Mouse (Mus musculus) ES-E14 (cell line): Measurements from ENCODE around the gene Iqschfp. TPM values are rescaled to one million over a fixed set of nuclear protein-coding genes. Genes with fewer than 3 reads are reported as not detected.

Source experiments
- DNase-seq: peaks from one replicate; pipeline ENCODE4 v3.0.0-alpha.2; 2013; ENCODE audit warnings: low read depth, low spot score
- H3K27ac ChIP-seq: 2 replicates; pipeline ENCODE4 v1.5.1; 2012; ENCODE audit warnings: low read depth, mild to moderate bottlenecking, low read length, moderate library complexity, mixed read lengths; ENCODE audit not compliant: poor library complexity, insufficient read depth, severe bottlenecking
- H3K36me3 ChIP-seq: 2 replicates; pipeline ENCODE4 v1.6.1; 2012; ENCODE audit warnings: mild to moderate bottlenecking, low read length, moderate library complexity, mixed read lengths; ENCODE audit not compliant: control insufficient read depth, poor library complexity, insufficient read depth, severe bottlenecking
- H3K4me1 ChIP-seq, 2 experiments: fragments of 150-350 bp in 1 of 2; sonication (generic) in 1 of 2; 2 replicates each; pipeline ENCODE4 v1.6.1; 2012; ENCODE audit warnings: low read length in 2 of 2, mild to moderate bottlenecking in 1 of 2, mixed read lengths in 1 of 2; ENCODE audit not compliant: control insufficient read depth in 2 of 2, insufficient read depth in 2 of 2, poor library complexity in 1 of 2
- H3K4me3 ChIP-seq, 2 experiments: fragments of 150-350 bp in 1 of 2; sonication (generic) in 1 of 2; 2 replicates each; pipeline ENCODE4 v1.5.1; 2012; ENCODE audit warnings: low read length in 2 of 2, low read depth in 1 of 2, mild to moderate bottlenecking in 1 of 2, mixed read lengths in 1 of 2; ENCODE audit not compliant: insufficient read depth in 1 of 2, poor library complexity in 1 of 2, severe bottlenecking in 1 of 2
- H3K9ac ChIP-seq: 2 replicates; pipeline ENCODE4 v1.6.1; 2012; ENCODE audit warnings: low read depth, mild to moderate bottlenecking, low read length, mixed read lengths; ENCODE audit not compliant: poor library complexity, insufficient read depth, severe bottlenecking
- H3K9me3 ChIP-seq: fragments of 150-350 bp; sonication (generic); 2 replicates; pipeline ENCODE4 v1.6.1; 2012; ENCODE audit warnings: low read depth, mild to moderate bottlenecking, low read length; ENCODE audit not compliant: control insufficient read depth, insufficient read depth
- CHD2 ChIP-seq: IDR thresholded peaks from 2 replicates; pipeline ENCODE4 v1.6.1; 2014; ENCODE audit warnings: mild to moderate bottlenecking, low read depth, low read length, inconsistent platforms
- HCFC1 ChIP-seq: IDR thresholded peaks from 2 replicates; pipeline ENCODE4 v1.6.1; 2012; ENCODE audit warnings: low read length, inconsistent platforms, borderline replicate concordance; ENCODE audit not compliant: insufficient read depth
- MAFK ChIP-seq: IDR thresholded peaks from 2 replicates; pipeline ENCODE4 v1.6.1; 2014; ENCODE audit warnings: mild to moderate bottlenecking, low read depth, low read length, inconsistent platforms; ENCODE audit not compliant: insufficient read depth
- ZC3H11A ChIP-seq: IDR thresholded peaks from 2 replicates; pipeline ENCODE4 v1.6.1; 2012; ENCODE audit warnings: low read depth, mild to moderate bottlenecking, inconsistent platforms, low read length, borderline replicate concordance
- ZNF384 ChIP-seq: IDR thresholded peaks from 2 replicates; pipeline ENCODE4 v1.6.1; 2012; ENCODE audit warnings: low read depth, low read length, inconsistent platforms
- in situ Hi-C, 2 experiments: fragments of 600-800 bp; cut with MboI; formaldehyde crosslinking; loops; one replicate each; pipeline ENCODE4 v1.15.1; 2025; ENCODE audit warnings: low sequenced_read_pairs in 2 of 2, inconsistent platforms in 1 of 2; ENCODE audit not compliant: unreplicated experiment in 2 of 2
- total RNA-seq: library from RNA; depleted of rRNA; stranded (reverse); fragments of 300-350 nt; gene quantifications from 2 replicates; pipeline ENCODE4 v1.2.3, GENCODE M21; 2012

The Iqschfp gene
- total RNA-seq, 1 experiment, result not detected

- Histone ChIP-seq H3K27ac (no peak overlapping the region), H3K4me1 (no peaks in the 10 kb centered on the region), H3K9me3 (no peaks in the 10 kb centered on the region), H3K9ac (no peak overlapping the region), H3K36me3 (no peaks in the 10 kb centered on the region), H3K4me3 (no peak overlapping the region)
- TF ChIP-seq MAFK, result no peak
- TF ChIP-seq HCFC1, result no peak
- no peak for TF ChIP-seq ZNF384
- TF ChIP-seq ZC3H11A, result no peak
- no peak for TF ChIP-seq CHD2
- in situ Hi-C loops, result no loop called here
- no peak for DNase-seq
These were observed 486.8 kb downstream of the Iqschfp start for GRCm38 (mm10) chr3:68378799-68379198.

GRCm38 (mm10) chr3:68379242-68379641 is 487.2 kb downstream of the Iqschfp start:
- Histone ChIP-seq H3K27ac (no peak overlapping the region), H3K9ac (no peak overlapping the region), H3K9me3 (no peaks in the 10 kb centered on the region), H3K36me3 (no peaks in the 10 kb centered on the region), H3K4me1 (no peaks in the 10 kb centered on the region), H3K4me3 (no peak overlapping the region)
- no peak for DNase-seq
- TF ChIP-seq ZNF384, result no peak
- no peak for TF ChIP-seq CHD2
- TF ChIP-seq MAFK, result no peak
- no peak for TF ChIP-seq HCFC1
- no peak for TF ChIP-seq ZC3H11A
- in situ Hi-C loops, result no loop called here

GRCm38 (mm10) chr3:68383672-68384071 is 491.6 kb downstream of the Iqschfp start:
- no peak for DNase-seq
- Histone ChIP-seq H3K4me1 (no peaks in the 10 kb centered on the region), H3K36me3 (no peaks in the 10 kb centered on the region), H3K9me3 (no peaks in the 10 kb centered on the region), H3K4me3 (no peak overlapping the region), H3K27ac (no peak overlapping the region), H3K9ac (no peak overlapping the region)
- TF ChIP-seq ZNF384, result no peak
- in situ Hi-C loops, result no loop called here

- DNase-seq, result no peak
- no peak overlapping the region for H3K4me3 ChIP-seq
- TF ChIP-seq CHD2 (no peak), HCFC1 (no peak), ZC3H11A (no peak), MAFK (no peak), ZNF384 (no peak)
- H3K9me3 ChIP-seq, result no peaks in the 10 kb centered on the region
- in situ Hi-C loops, result no loop called here
- no peak overlapping the region for H3K27ac ChIP-seq
- no peaks in the 10 kb centered on the region for H3K36me3 ChIP-seq
- H3K4me1 ChIP-seq, result no peaks in the 10 kb centered on the region
- no peak overlapping the region for H3K9ac ChIP-seq
These were observed 493.5 kb downstream of the Iqschfp start for GRCm38 (mm10) chr3:68385544-68385943.

DNA sequence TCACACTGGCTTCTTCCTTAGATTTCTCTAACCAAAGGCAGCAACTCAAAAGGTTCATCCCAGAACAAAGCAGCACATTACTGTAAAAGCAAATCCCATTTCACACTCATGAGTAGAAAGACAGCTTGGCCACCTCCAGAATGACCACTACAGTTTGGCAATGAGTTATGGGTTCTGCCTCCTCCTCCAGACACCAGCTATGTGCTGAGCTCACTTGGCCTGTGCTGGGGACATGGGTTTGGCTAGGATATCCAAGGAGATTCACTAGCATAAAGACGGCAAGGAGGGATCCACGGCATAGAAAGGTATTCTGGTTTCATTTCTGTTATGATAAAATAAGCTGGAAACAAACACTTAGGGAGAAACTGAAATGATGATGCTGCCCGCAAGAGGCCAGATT is 496.0 kb downstream of the Iqschfp start:
- DNase-seq, result no peak
- H3K9me3 ChIP-seq, result no peaks in the 10 kb centered on the region
- H3K4me1 ChIP-seq, result no peaks in the 10 kb centered on the region
- in situ Hi-C loops, result no loop called here
- H3K27ac ChIP-seq, result no peak overlapping the region
- H3K9ac ChIP-seq, result no peak overlapping the region
- no peak overlapping the region for H3K4me3 ChIP-seq
- no peak for TF ChIP-seq ZC3H11A
- no peak for TF ChIP-seq CHD2
- TF ChIP-seq ZNF384, result no peak
- no peak for TF ChIP-seq HCFC1
- TF ChIP-seq MAFK, result no peak
- H3K36me3 ChIP-seq, result no peaks in the 10 kb centered on the region
